Comparison of ENCODE assay signal across 21 mouse cellular contexts in the genomic region with DNA sequence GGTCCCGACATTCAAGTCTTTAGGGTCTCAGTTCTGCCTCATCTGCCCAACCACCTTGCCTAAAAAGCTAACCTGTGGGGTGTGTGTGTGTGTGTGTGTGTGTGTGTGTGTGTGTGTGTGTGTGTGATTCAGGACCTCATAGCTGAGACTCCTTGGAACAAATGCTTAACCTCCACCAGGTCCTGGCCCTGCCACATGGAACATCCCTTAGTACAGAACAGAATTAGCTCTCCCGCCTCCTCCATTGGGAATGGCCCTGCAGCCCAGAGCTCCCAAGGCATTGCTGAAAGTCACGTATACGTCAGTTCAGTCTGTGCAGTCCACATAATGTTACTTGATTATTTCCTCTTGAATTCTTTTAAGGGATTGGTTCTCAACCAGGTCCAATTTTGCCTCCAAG.
DNase-seq lines count a peak whose midpoint lies in the region; ATAC-seq lines count a peak whose summit lies in the region.
"Had no signal": no experiment of that assay in that cellular context is flagged by ENCODE, and none has a peak within 500 bp of the region (broad histone marks: within the 10 kb centered on the region; RNA-seq: fewer than 3 reads in every experiment).

No protein-coding gene starts in this region.

- intact Hi-C loops in heart, postnatal 36 days (cut with DNase I), result no loop called here

- no peak overlapping the region for H3K4me2 ChIP-seq in intestine, embryonic 14.5 days (ENCODE audit: low read length)
- no peak overlapping the region for H3K4me2 ChIP-seq in intestine, embryonic 15.5 days (replicated peaks)
- H3K4me2 ChIP-seq: embryonic facial prominence, embryonic 13.5 days; embryonic facial prominence, embryonic 15.5 days; forebrain, embryonic 12.5 days had no signal

- H3K27ac ChIP-seq in heart, embryonic 10.5 days, result no peak overlapping the region
- H3K27ac ChIP-seq in intestine, embryonic 14.5 days (ENCODE audit: low read depth), result no peak overlapping the region
- H3K27ac ChIP-seq in intestine, embryonic 15.5 days, result no peak overlapping the region
- H3K27ac ChIP-seq: embryonic facial prominence, embryonic 13.5 days; embryonic facial prominence, embryonic 15.5 days; forebrain, embryonic 10.5 days; forebrain, embryonic 12.5 days had no signal

- peak; percentile 61 for DNase-seq in heart, embryonic 10.5 days (ENCODE audit: low spot score)
- no peak for DNase-seq in heart, postnatal 36 days
- peak; percentile 15 for DNase-seq in intestine, embryonic 14.5 days (ENCODE audit: low spot score)
- no peak for DNase-seq in lung, postnatal 36 days
- DNase-seq: adrenal gland, adult 2 months; adrenal gland, postnatal 10 days; adrenal gland, postnatal 25 days; cerebellum, adult 11 months; cerebellum, adult 18-20 months; cerebellum, adult 8-10 months; cerebellum, adult 9-11 months; cerebellum, postnatal 14 days; cerebellum, postnatal 36 days; embryo, embryonic 11 days had no signal

- WGBS in heart, embryonic 10.5 days, result 86% methylated on average over 4 of the region's 4 CpGs
- 89% methylated on average over 4 of the region's 4 CpGs for WGBS in intestine, embryonic 14.5 days
- WGBS in intestine, embryonic 15.5 days, result 84% methylated on average over 4 of the region's 4 CpGs

- H3K4me1 ChIP-seq in heart, embryonic 10.5 days, result peaks cover 22% of the 10 kb centered on the region; the same call in 1 of the 2 replicates
- peaks cover 4% of the 10 kb centered on the region; the same call in 1 of the 2 replicates for H3K4me1 ChIP-seq in intestine, embryonic 14.5 days (replicated peaks; ENCODE audit: control insufficient read depth, insufficient read depth, low read length)
- H3K4me1 ChIP-seq in intestine, embryonic 15.5 days (replicated peaks), result no peaks in the 10 kb centered on the region
- H3K4me1 ChIP-seq: forebrain, embryonic 10.5 days had no signal

- no peaks in the 10 kb centered on the region for H3K36me3 ChIP-seq in heart, embryonic 10.5 days
- H3K36me3 ChIP-seq in intestine, embryonic 14.5 days (ENCODE audit: control insufficient read depth, insufficient read depth, low read length), result no peaks in the 10 kb centered on the region
- H3K36me3 ChIP-seq in intestine, embryonic 15.5 days, result no peaks in the 10 kb centered on the region
- H3K36me3 ChIP-seq: embryonic facial prominence, embryonic 13.5 days; embryonic facial prominence, embryonic 15.5 days; forebrain, embryonic 10.5 days; forebrain, embryonic 12.5 days had no signal

- no peak overlapping the region for H3K9ac ChIP-seq in intestine, embryonic 14.5 days (ENCODE audit: low read length)
- H3K9ac ChIP-seq in intestine, embryonic 15.5 days, result no peak overlapping the region
- H3K9ac ChIP-seq: embryonic facial prominence, embryonic 13.5 days; embryonic facial prominence, embryonic 15.5 days; forebrain, embryonic 12.5 days had no signal

- no peak for ATAC-seq in intestine, embryonic 14.5 days (replicated peaks; ENCODE audit: low FRiP score, low TSS enrichment, low read depth)
- no peak for ATAC-seq in intestine, embryonic 15.5 days
- ATAC-seq: forebrain, embryonic 14.5 days had no signal

- H3K4me3 ChIP-seq in heart, embryonic 10.5 days, result no peak overlapping the region
- no peak overlapping the region for H3K4me3 ChIP-seq in intestine, embryonic 14.5 days (ENCODE audit: low read depth, low read length)
- no peak overlapping the region for H3K4me3 ChIP-seq in intestine, embryonic 15.5 days (replicated peaks)
- H3K4me3 ChIP-seq: embryonic facial prominence, embryonic 13.5 days; embryonic facial prominence, embryonic 15.5 days; erythroblast, embryonic 14.5 days; forebrain, embryonic 10.5 days; forebrain, embryonic 12.5 days had no signal

- H3K9me3 ChIP-seq in heart, embryonic 10.5 days, result no peaks in the 10 kb centered on the region
- no peaks in the 10 kb centered on the region for H3K9me3 ChIP-seq in intestine, embryonic 14.5 days (ENCODE audit: control insufficient read depth, low read length)
- H3K9me3 ChIP-seq in intestine, embryonic 15.5 days, result no peaks in the 10 kb centered on the region
- H3K9me3 ChIP-seq: embryonic facial prominence, embryonic 13.5 days; embryonic facial prominence, embryonic 15.5 days; forebrain, embryonic 10.5 days; forebrain, embryonic 12.5 days had no signal

- H3K27me3 ChIP-seq in heart, embryonic 10.5 days (ENCODE audit: insufficient read depth, poor library complexity, severe bottlenecking), result no peaks in the 10 kb centered on the region
- H3K27me3 ChIP-seq in intestine, embryonic 14.5 days (replicated peaks; ENCODE audit: control insufficient read depth, insufficient read depth, low read length), result no peaks in the 10 kb centered on the region
- no peaks in the 10 kb centered on the region for H3K27me3 ChIP-seq in intestine, embryonic 15.5 days (replicated peaks)
- H3K27me3 ChIP-seq: embryonic facial prominence, embryonic 13.5 days; embryonic facial prominence, embryonic 15.5 days; forebrain, embryonic 12.5 days had no signal

Comparison
In these comparisons a context has a peak if more than half of its experiments do, and no peak if none do; other contexts are left out.
1. DNase-seq: peak in heart, embryonic 10.5 days (single experiment) and intestine, embryonic 14.5 days (single experiment); none in heart, postnatal 36 days (0 of 2) and lung, postnatal 36 days (single experiment).